Mouse (Mus musculus) forebrain, embryonic 16.5 days (tissue): ENCODE results near the gene Tead1. TPM values are rescaled to one million over a fixed set of nuclear protein-coding genes. Genes with fewer than 3 reads are reported as not detected.

ENCODE experiments used
- ATAC-seq: fragments of 200-750 bp; cut with Nextera tagmentation; 2 replicates; pipeline ENCODE4 v1.8.0; 2017; ENCODE audit warnings: mild to moderate bottlenecking, moderate library complexity
- H3K27ac ChIP-seq: fragments of 300-500 bp; sonication (generic); 2 replicates; pipeline ENCODE4 v1.5.1; 2014; ENCODE audit warnings: low read length, control low read depth
- H3K27me3 ChIP-seq: fragments of 300-500 bp; sonication (generic); replicated peaks from 2 replicates; pipeline ENCODE4 v1.6.1; 2014; ENCODE audit warnings: low read length; ENCODE audit not compliant: control insufficient read depth, insufficient read depth
- H3K36me3 ChIP-seq: fragments of 300-500 bp; sonication (generic); 2 replicates; pipeline ENCODE4 v1.6.1; 2014; ENCODE audit not compliant: control insufficient read depth, insufficient read depth
- H3K4me1 ChIP-seq: fragments of 300-500 bp; sonication (generic); replicated peaks from 2 replicates; pipeline ENCODE4 v1.6.1; 2014; ENCODE audit warnings: low read length; ENCODE audit not compliant: control insufficient read depth, insufficient read depth
- H3K4me2 ChIP-seq: fragments of 300-500 bp; sonication (generic); 2 replicates; pipeline ENCODE4 v1.6.1; 2014; ENCODE audit warnings: mild to moderate bottlenecking, low read length, control low read depth
- H3K4me3 ChIP-seq: fragments of 300-500 bp; sonication (generic); replicated peaks from 2 replicates; pipeline ENCODE4 v1.5.1; 2014; ENCODE audit warnings: mild to moderate bottlenecking, low read length, control low read depth
- H3K9ac ChIP-seq: fragments of 300-500 bp; sonication (generic); replicated peaks from 2 replicates; pipeline ENCODE4 v1.6.1; 2014; ENCODE audit warnings: low read depth, low read length, control low read depth
- H3K9me3 ChIP-seq: fragments of 300-500 bp; sonication (generic); 2 replicates; pipeline ENCODE4 v1.6.1; 2016; ENCODE audit warnings: low read length; ENCODE audit not compliant: control insufficient read depth
- whole genome bisulfite sequencing: fragments of 180-500 bp; shearing (Covaris S2); extraction: QIAGEN DNeasy Blood & Tissue Kit; methylation state at CpG from one replicate; pipeline ENCODE4 v1.1.7; 2014; 5-methylcytosine and 5-hydroxymethylcytosine counted together
- polyA plus RNA-seq: library from polyadenylated mRNA; unstranded; fragments of >200 nt; fragmentation: Nextera tagmentation; extraction: Ambion mirVana; gene quantifications from 2 replicates; pipeline ENCODE4 v1.2.1, GENCODE M21; 2015

Gene Tead1
- polyA plus RNA-seq, 1 experiment from 2014 or later = 17.6 TPM

DNA sequence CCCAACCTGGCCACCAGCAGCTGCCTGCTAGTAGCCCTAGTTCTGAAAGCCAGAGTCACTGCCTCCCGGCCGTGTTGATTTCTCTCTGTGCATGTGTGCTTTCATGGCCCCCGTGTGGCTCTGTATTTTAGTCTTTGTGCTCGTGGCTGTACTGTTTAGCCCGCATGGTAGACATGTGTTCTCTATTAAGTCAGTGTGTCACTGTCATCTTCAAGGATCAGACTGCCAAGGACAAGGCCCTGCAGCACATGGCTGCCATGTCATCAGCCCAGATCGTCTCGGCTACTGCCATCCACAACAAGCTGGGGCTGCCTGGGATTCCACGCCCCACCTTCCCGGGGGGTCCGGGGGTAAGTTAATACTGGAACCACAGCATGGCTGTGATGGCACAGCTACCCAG, 177.5 kb downstream of the Tead1 start:
- Histone ChIP-seq H3K36me3 (no peaks in the 10 kb centered on the region), H3K4me1 (peaks cover 24% of the 10 kb centered on the region), H3K27ac (peak overlapping the region; percentile 33; the same call in 1 of the 2 replicates), H3K9ac (no peak overlapping the region), H3K4me3 (no peak overlapping the region), H3K27me3 (no peaks in the 10 kb centered on the region), H3K4me2 (no peak overlapping the region), H3K9me3 (no peaks in the 10 kb centered on the region)
- ATAC-seq = peak; percentile 43; the same call in 1 of the 2 replicates
- 77% methylated on average over 10 of the region's 10 CpGs for WGBS

GRCm38 (mm10) chr7:112859887-112860286, 180.8 kb downstream of the Tead1 start:
- peaks cover 16% of the 10 kb centered on the region for H3K4me1 ChIP-seq
- no peak for ATAC-seq
- no peak overlapping the region for H3K27ac ChIP-seq
- no peak overlapping the region for H3K4me2 ChIP-seq
- no peaks in the 10 kb centered on the region for H3K9me3 ChIP-seq
- H3K4me3 ChIP-seq = no peak overlapping the region
- no peaks in the 10 kb centered on the region for H3K27me3 ChIP-seq
- no peak overlapping the region for H3K9ac ChIP-seq
- H3K36me3 ChIP-seq = peaks cover 10% of the 10 kb centered on the region
- 93% methylated on average over 6 of the region's 6 CpGs for WGBS

GRCm38 (mm10) chr7:112862086-112862485, 183.0 kb downstream of the Tead1 start:
- Histone ChIP-seq H3K36me3 (peaks cover 10% of the 10 kb centered on the region), H3K27ac (no peak overlapping the region), H3K9ac (no peak overlapping the region), H3K4me2 (no peak overlapping the region), H3K27me3 (no peaks in the 10 kb centered on the region), H3K4me1 (no peaks in the 10 kb centered on the region), H3K4me3 (no peak overlapping the region), H3K9me3 (no peaks in the 10 kb centered on the region)
- WGBS = 98% methylated on average over 5 of the region's 5 CpGs
- ATAC-seq = no peak

GRCm38 (mm10) chr7:112864188-112864587, 185.1 kb downstream of the Tead1 start:
- no peak overlapping the region for H3K9ac ChIP-seq
- peaks cover 4% of the 10 kb centered on the region; the same call in 1 of the 2 replicates for H3K4me1 ChIP-seq
- no peak for ATAC-seq
- H3K36me3 ChIP-seq = peaks cover 10% of the 10 kb centered on the region
- no peak overlapping the region for H3K4me2 ChIP-seq
- no peaks in the 10 kb centered on the region for H3K9me3 ChIP-seq
- H3K27me3 ChIP-seq = no peaks in the 10 kb centered on the region
- H3K27ac ChIP-seq = no peak overlapping the region
- no peak overlapping the region for H3K4me3 ChIP-seq
- 96% methylated on average over 8 of the region's 8 CpGs for WGBS

DNA sequence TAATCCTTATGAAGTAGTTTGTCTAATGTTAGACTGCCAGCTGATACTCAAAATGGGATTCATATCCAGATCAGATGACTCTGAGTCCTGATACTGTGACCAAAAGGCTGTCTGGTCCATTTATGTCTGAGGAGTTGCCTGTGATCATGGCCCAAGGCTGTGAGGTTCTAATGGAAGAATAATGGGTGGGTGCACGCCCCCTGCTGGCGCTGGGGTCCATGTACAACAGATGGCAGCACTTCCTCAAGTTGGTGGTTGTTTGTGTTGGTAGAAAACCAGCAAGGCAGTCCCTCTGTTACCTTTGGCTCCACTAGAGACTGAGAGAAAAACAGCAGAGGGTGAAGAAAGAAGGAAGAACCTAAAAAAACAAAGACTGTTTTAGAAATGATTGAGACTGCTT, 186.6 kb downstream of the Tead1 start:
- peaks cover 10% of the 10 kb centered on the region for H3K36me3 ChIP-seq
- H3K27ac ChIP-seq = no peak overlapping the region
- no peak overlapping the region for H3K9ac ChIP-seq
- 5% methylated on average over 2 of the region's 2 CpGs for WGBS
- H3K4me2 ChIP-seq = no peak overlapping the region
- H3K4me3 ChIP-seq = no peak overlapping the region
- ATAC-seq = 0 out of 2 replicates have a peak, but pooled peaks have one; percentile 24
- no peaks in the 10 kb centered on the region for H3K27me3 ChIP-seq
- H3K4me1 ChIP-seq = peaks cover 4% of the 10 kb centered on the region; the same call in 1 of the 2 replicates
- no peaks in the 10 kb centered on the region for H3K9me3 ChIP-seq

DNA sequence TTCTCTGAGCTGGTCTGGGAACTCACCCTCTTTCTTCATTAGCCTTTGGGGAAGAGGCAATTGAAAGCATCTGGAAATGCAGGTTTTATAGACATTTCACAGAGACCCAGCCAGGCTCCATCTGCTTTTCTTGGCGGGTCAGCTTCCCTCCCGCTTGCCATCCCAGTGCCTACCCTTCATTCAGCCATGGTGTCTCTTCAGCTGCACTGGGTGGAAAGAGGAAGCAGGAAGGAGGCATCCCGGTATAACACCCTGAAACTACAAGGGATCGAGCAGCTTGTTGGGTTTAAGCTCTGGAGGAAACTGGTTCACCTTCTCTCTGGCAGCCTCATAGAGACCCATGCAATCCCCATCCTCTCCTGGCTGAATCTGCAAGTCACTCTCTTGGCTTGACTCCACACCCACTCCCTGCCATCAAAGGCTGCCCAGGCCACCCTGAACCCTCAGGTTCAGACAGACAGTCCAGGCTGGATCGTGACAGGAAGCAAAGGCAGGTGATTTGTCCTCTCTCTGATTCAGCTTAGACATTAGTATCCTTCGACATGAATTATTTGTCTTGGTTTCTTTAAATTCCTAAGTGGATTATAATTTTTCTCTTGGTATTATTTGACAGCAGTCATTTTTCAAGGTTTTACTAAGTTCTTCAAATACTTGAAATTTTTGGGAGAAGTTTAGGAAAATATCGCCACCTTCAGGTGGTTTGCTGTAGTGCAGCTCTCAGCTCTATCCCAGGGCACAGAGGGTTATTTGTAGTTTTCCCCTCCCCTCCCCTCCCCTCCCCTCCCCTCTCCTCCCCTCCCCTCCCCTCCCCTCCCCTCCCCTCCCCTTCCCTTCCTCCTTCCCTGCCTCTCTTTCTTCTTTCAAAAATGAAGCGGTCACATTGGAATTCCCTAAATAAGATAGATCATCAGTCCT, 189.7 kb downstream of the Tead1 start:
- ATAC-seq = 0 out of 2 replicates have a peak, but pooled peaks have one; percentile 26
- Histone ChIP-seq H3K9me3 (no peaks in the 10 kb centered on the region), H3K4me2 (no peak overlapping the region), H3K4me1 (peaks cover 4% of the 10 kb centered on the region; the same call in 1 of the 2 replicates), H3K4me3 (no peak overlapping the region), H3K36me3 (peaks cover 3% of the 10 kb centered on the region; the same call in 1 of the 2 replicates), H3K27ac (no peak overlapping the region), H3K27me3 (no peaks in the 10 kb centered on the region), H3K9ac (no peak overlapping the region)
- 61% methylated on average over 7 of the region's 8 CpGs for WGBS

DNA sequence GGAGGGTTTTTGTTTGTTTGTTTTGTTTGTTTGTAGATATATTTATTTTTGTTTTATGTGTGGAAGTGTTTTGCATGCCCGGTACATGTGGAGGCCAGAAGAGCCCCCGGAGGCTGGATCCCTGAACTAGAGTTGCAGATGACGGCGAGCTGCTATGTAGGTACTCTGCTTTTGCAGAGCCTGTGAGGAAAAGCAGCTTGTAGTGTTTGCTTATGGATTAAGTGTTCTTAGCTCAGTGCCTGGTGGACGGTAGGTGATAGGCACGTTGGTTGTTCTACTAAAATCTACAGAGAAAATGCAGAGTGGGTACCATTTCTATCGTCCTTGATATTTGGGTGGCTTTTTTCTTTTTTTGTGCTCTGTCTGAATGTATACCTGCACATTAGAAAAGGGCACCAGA, 192.6 kb downstream of the Tead1 start:
- no peak overlapping the region for H3K27ac ChIP-seq
- no peak overlapping the region for H3K4me3 ChIP-seq
- ATAC-seq = no peak
- H3K9me3 ChIP-seq = no peaks in the 10 kb centered on the region
- H3K9ac ChIP-seq = no peak overlapping the region
- no peaks in the 10 kb centered on the region for H3K27me3 ChIP-seq
- 92% methylated on average over 7 of the region's 7 CpGs for WGBS
- peaks cover 4% of the 10 kb centered on the region; the same call in 1 of the 2 replicates for H3K4me1 ChIP-seq
- H3K4me2 ChIP-seq = no peak overlapping the region
- H3K36me3 ChIP-seq = no peaks in the 10 kb centered on the region

DNA sequence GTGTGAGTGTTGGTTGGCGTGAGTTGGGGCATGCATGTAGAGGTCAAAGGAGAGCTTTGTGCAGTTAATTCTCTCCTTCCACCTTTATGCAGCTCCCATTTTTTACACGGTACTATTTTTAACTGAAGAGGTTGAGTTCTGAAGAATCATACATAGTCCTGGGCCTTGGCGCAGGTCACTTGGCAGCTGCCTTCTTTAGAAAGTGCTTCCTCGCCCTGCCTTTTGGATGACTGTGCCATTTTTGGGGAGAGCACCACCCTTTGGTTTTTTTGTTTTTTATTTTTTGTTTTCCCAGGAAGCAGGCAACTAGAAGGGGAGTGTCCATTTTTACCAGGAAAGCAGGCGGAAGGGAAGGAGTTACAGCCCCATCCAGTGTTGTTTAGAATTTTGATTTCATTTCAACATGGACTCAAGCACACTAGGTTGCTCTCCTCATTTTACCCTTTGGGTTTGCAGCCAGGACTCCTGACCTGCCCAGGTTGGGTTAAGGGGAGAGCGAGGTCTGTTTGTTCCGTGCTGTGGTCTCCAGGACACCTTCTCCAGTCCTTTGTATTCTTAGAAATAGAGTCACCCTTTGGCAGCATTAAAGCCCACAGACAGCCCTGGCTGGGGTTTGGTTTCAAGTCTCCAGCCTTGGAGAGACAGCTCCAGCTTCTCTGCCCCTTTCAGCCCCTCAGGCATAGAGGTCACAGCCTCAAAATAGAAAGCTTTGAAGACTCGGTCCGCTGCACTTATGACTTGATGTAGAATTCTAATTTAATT, 193.5 kb downstream of the Tead1 start:
- Histone ChIP-seq H3K4me1 (peaks cover 4% of the 10 kb centered on the region; the same call in 1 of the 2 replicates), H3K27ac (no peak overlapping the region), H3K9ac (no peak overlapping the region), H3K9me3 (no peaks in the 10 kb centered on the region), H3K36me3 (no peaks in the 10 kb centered on the region), H3K4me2 (no peak overlapping the region), H3K27me3 (no peaks in the 10 kb centered on the region), H3K4me3 (no peak overlapping the region)
- no peak for ATAC-seq
- 68% methylated on average over 9 of the region's 9 CpGs for WGBS

- 89% methylated on average over 10 of the region's 10 CpGs for WGBS
- no peak for ATAC-seq
- H3K4me1 ChIP-seq = no peaks in the 10 kb centered on the region
- no peaks in the 10 kb centered on the region for H3K36me3 ChIP-seq
- H3K4me2 ChIP-seq = no peak overlapping the region
- no peak overlapping the region for H3K9ac ChIP-seq
- no peaks in the 10 kb centered on the region for H3K9me3 ChIP-seq
- H3K27ac ChIP-seq = no peak overlapping the region
- H3K4me3 ChIP-seq = no peak overlapping the region
- H3K27me3 ChIP-seq = no peaks in the 10 kb centered on the region
Observed at GRCm38 (mm10) chr7:112876128-112876527, 197.0 kb downstream of the Tead1 start.
